Mouse (Mus musculus): ENCODE data around the gene Wdr26. TPM values are rescaled to one million over a fixed set of nuclear protein-coding genes. Genes with fewer than 3 reads are reported as not detected.

Gene Wdr26
- polyA plus RNA-seq, 1 experiment from 2014 or later, result 47.2 TPM

Other genes with a start within 250 kb of the Wdr26 start
- 2.0 and 2.6 TPM in 2 replicates for gene Ephx1, start 191.1 kb downstream of the Wdr26 start, polyA plus RNA-seq (2015; fragmentation: Nextera tagmentation; extraction: Ambion mirVana)
- gene 9130409I23Rik, start 160.8 kb downstream of the Wdr26 start, polyA plus RNA-seq (2015; fragmentation: Nextera tagmentation; extraction: Ambion mirVana), result 0.08 TPM in 1 of 2 replicates, not detected in the other
- 42.3 and 45.8 TPM in 2 replicates for gene Nvl, start 67.8 kb downstream of the Wdr26 start, polyA plus RNA-seq (2015; fragmentation: Nextera tagmentation; extraction: Ambion mirVana)
- gene Cnih4, start 67.3 kb downstream of the Wdr26 start, polyA plus RNA-seq (2015; fragmentation: Nextera tagmentation; extraction: Ambion mirVana), result 77.6 and 78.5 TPM in 2 replicates
- gene Cnih3, start 140.6 kb upstream of the Wdr26 start, polyA plus RNA-seq (2015; fragmentation: Nextera tagmentation; extraction: Ambion mirVana), result 2.6 and 3.8 TPM in 2 replicates

All from midbrain, embryonic 13.5 days (tissue).